Mouse (Mus musculus): ENCODE measurements around the gene Cd81.

GRCm38 (mm10) chr7:143034519-143035450 lies 17.8 kb upstream of the Cd81 start:
- TF ChIP-seq CTCF (IDR thresholded peaks at IDR 0.05; ENCODE audit: control insufficient read depth, insufficient read depth, insufficient replicate concordance, low read depth, low read length) (no peak), POLR2A (IDR thresholded peaks at IDR 0.05; ENCODE audit: control insufficient read depth, low read depth, low read length) (no peak)

Data from testis, adult 2 months (tissue).